Mouse (Mus musculus): ENCODE results near the gene Rapgef6.

DNA sequence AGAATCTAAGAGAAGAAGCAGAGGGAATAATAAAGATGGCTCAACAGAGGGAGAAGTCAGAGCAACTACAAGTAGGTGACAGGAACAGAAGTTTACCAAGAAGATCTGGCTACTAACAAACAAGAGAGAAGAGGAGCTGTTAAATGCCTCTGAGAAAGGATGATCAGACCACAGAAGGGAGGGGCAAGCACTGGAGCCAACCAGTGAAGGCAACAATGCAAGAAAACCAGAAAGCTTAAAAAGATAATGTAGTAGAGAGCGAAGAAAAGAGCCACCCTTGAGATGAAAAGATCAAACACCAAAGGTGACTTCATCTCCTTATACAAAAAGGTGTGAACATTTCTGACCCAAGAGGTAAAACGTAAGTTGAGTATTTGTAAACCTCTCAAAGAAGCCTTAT is 218.7 kb downstream of the Rapgef6 start:
- TF ChIP-seq POLR2A (IDR thresholded peaks at IDR 0.05; ENCODE audit: extremely low read depth, insufficient read depth, low read length) (no peak), CTCF (IDR thresholded peaks at IDR 0.05; ENCODE audit: extremely low read depth, insufficient read depth, low read length) (no peak)

Measured in cortical plate, adult 2 months (tissue).